Mouse (Mus musculus) lung, postnatal 0 days (tissue): ENCODE measurements around the gene Prdm5. TPM values are rescaled to one million over a fixed set of nuclear protein-coding genes. Genes with fewer than 3 reads are reported as not detected.

ENCODE experiments used
- ATAC-seq: fragments of 200-750 bp; cut with Nextera tagmentation; 2 replicates; pipeline ENCODE4 v1.8.0; 2017; ENCODE audit warnings: moderate library complexity
- DNase-seq: peaks from one replicate; pipeline ENCODE4 v3.0.0-alpha.2; 2016; ENCODE audit warnings: low spot score
- H3K27ac ChIP-seq: fragments of 300-500 bp; sonication (generic); 2 replicates; pipeline ENCODE4 v1.5.1; 2014; ENCODE audit warnings: antibody characterized with exemption, mild to moderate bottlenecking, low read length, mixed read lengths
- H3K27me3 ChIP-seq: fragments of 300-500 bp; sonication (generic); replicated peaks from 2 replicates; pipeline ENCODE4 v1.6.1; 2014; ENCODE audit warnings: low read length, mixed read lengths; ENCODE audit not compliant: insufficient read depth
- H3K36me3 ChIP-seq: fragments of 300-500 bp; sonication (generic); 2 replicates; pipeline ENCODE4 v1.6.1; 2014; ENCODE audit warnings: low read length, mixed read lengths; ENCODE audit not compliant: insufficient read depth
- H3K4me1 ChIP-seq: fragments of 300-500 bp; sonication (generic); 2 replicates; pipeline ENCODE4 v1.6.1; 2014; ENCODE audit warnings: antibody characterized with exemption, low read depth, low read length, mixed read lengths; ENCODE audit not compliant: insufficient read depth
- H3K4me2 ChIP-seq: fragments of 300-500 bp; sonication (generic); replicated peaks from 2 replicates; pipeline ENCODE4 v1.6.1; 2014; ENCODE audit warnings: low read depth, mild to moderate bottlenecking, low read length, moderate library complexity, mixed read lengths
- H3K4me3 ChIP-seq: fragments of 300-500 bp; sonication (generic); 2 replicates; pipeline ENCODE4 v1.5.1; 2014; ENCODE audit warnings: low read depth, low read length
- H3K9ac ChIP-seq: fragments of 300-500 bp; sonication (generic); replicated peaks from 2 replicates; pipeline ENCODE4 v1.6.1; 2014; ENCODE audit warnings: low read depth, mild to moderate bottlenecking
- H3K9me3 ChIP-seq: fragments of 300-500 bp; sonication (generic); 2 replicates; pipeline ENCODE4 v1.6.1; 2016; ENCODE audit warnings: low read length, mixed read lengths
- CTCF ChIP-seq: IDR thresholded peaks from 2 replicates; pipeline ENCODE4 v1.5.1; 2016; ENCODE audit warnings: antibody characterized with exemption, mild to moderate bottlenecking
- EP300 ChIP-seq: IDR thresholded peaks from 2 replicates; pipeline ENCODE4 v1.6.1; 2016; ENCODE audit warnings: antibody characterized with exemption, mild to moderate bottlenecking, control low read depth
- WGBS: fragments of 180-500 bp; shearing (Covaris S2); extraction: QIAGEN DNeasy Blood & Tissue Kit; methylation state at CpG from one replicate; pipeline ENCODE4 v1.1.7; 2014; 5-methylcytosine and 5-hydroxymethylcytosine counted together
- polyA plus RNA-seq: library from polyadenylated mRNA; unstranded; fragments of >200 nt; fragmentation: Nextera tagmentation; extraction: Ambion mirVana; gene quantifications from 2 replicates; pipeline ENCODE4 v1.2.1, GENCODE M21; 2015

Prdm5 gene
- polyA plus RNA-seq, 1 experiment from 2014 or later, result 9.3 TPM

GRCm38 (mm10) chr6:65842579-65842978 lies 63.8 kb downstream of the Prdm5 start:
- Histone ChIP-seq H3K27me3 (no peaks in the 10 kb centered on the region), H3K4me1 (no peaks in the 10 kb centered on the region), H3K36me3 (no peaks in the 10 kb centered on the region), H3K27ac (no peak overlapping the region), H3K4me3 (no peak overlapping the region), H3K9me3 (no peaks in the 10 kb centered on the region), H3K4me2 (no peak overlapping the region), H3K9ac (no peak overlapping the region)
- WGBS, result 89% methylated on average over 4 of the region's 4 CpGs
- ATAC-seq, result no peak
- no peak for DNase-seq
- no peak for TF ChIP-seq EP300
- TF ChIP-seq CTCF, result no peak

- Histone ChIP-seq H3K27ac (no peak overlapping the region), H3K9me3 (no peaks in the 10 kb centered on the region), H3K9ac (no peak overlapping the region), H3K4me3 (no peak overlapping the region), H3K4me1 (no peaks in the 10 kb centered on the region), H3K36me3 (no peaks in the 10 kb centered on the region), H3K4me2 (no peak overlapping the region), H3K27me3 (no peaks in the 10 kb centered on the region)
- ATAC-seq (no peak), DNase-seq (no peak)
- TF ChIP-seq CTCF (no peak), EP300 (no peak)
- WGBS, result 51% methylated on average over 4 of the region's 4 CpGs
Measured at GRCm38 (mm10) chr6:65849127-65849526, 70.3 kb downstream of the Prdm5 start.

- H3K27me3 ChIP-seq, result no peaks in the 10 kb centered on the region
- H3K4me2 ChIP-seq, result no peak overlapping the region
- no peaks in the 10 kb centered on the region for H3K36me3 ChIP-seq
- H3K4me1 ChIP-seq, result no peaks in the 10 kb centered on the region
- WGBS, result 40% methylated on average over 3 of the region's 3 CpGs
- ATAC-seq, result no peak
- no peak overlapping the region for H3K4me3 ChIP-seq
- no peak overlapping the region for H3K27ac ChIP-seq
- H3K9ac ChIP-seq, result no peak overlapping the region
- TF ChIP-seq CTCF (no peak), EP300 (no peak)
- H3K9me3 ChIP-seq, result no peaks in the 10 kb centered on the region
- DNase-seq, result peak; percentile 14
Measured at GRCm38 (mm10) chr6:65849687-65850086, 70.9 kb downstream of the Prdm5 start.

- ATAC-seq (no peak), DNase-seq (no peak)
- H3K4me3 ChIP-seq, result no peak overlapping the region
- no peak overlapping the region for H3K27ac ChIP-seq
- H3K4me1 ChIP-seq, result peaks cover 3% of the 10 kb centered on the region; the same call in 1 of the 2 replicates
- H3K4me2 ChIP-seq, result no peak overlapping the region
- no peaks in the 10 kb centered on the region for H3K36me3 ChIP-seq
- H3K9me3 ChIP-seq, result no peaks in the 10 kb centered on the region
- WGBS, result 91% methylated on average over 3 of the region's 3 CpGs
- no peak overlapping the region for H3K9ac ChIP-seq
- no peak for TF ChIP-seq EP300
- no peak for TF ChIP-seq CTCF
- H3K27me3 ChIP-seq, result no peaks in the 10 kb centered on the region
Measured at GRCm38 (mm10) chr6:65850221-65850620, 71.4 kb downstream of the Prdm5 start.

- no peak for TF ChIP-seq CTCF
- TF ChIP-seq EP300, result no peak
- Histone ChIP-seq H3K36me3 (no peaks in the 10 kb centered on the region), H3K27ac (no peak overlapping the region), H3K9me3 (no peaks in the 10 kb centered on the region), H3K4me1 (peaks cover 3% of the 10 kb centered on the region; the same call in 1 of the 2 replicates), H3K4me2 (no peak overlapping the region), H3K9ac (no peak overlapping the region), H3K27me3 (no peaks in the 10 kb centered on the region), H3K4me3 (no peak overlapping the region)
- no peak for ATAC-seq
- WGBS, result 64% methylated on average over 3 of the region's 3 CpGs
- DNase-seq, result no peak
Measured at GRCm38 (mm10) chr6:65854020-65854419, 75.2 kb downstream of the Prdm5 start.

- Histone ChIP-seq H3K36me3 (no peaks in the 10 kb centered on the region), H3K27me3 (no peaks in the 10 kb centered on the region), H3K4me1 (peaks cover 3% of the 10 kb centered on the region; the same call in 1 of the 2 replicates), H3K9ac (no peak overlapping the region), H3K9me3 (no peaks in the 10 kb centered on the region), H3K4me2 (no peak overlapping the region), H3K4me3 (no peak overlapping the region), H3K27ac (peak overlapping the region; percentile 15; the same call in 1 of the 2 replicates)
- DNase-seq, result peak; percentile 53
- ATAC-seq, result peak; percentile 58
- TF ChIP-seq CTCF (no peak), EP300 (no peak)
- WGBS, result 69% methylated on average over 4 of the region's 4 CpGs
Measured at GRCm38 (mm10) chr6:65854585-65854984, 75.8 kb downstream of the Prdm5 start.

- ATAC-seq (no peak), DNase-seq (no peak)
- 93% methylated on average over 5 of the region's 5 CpGs for whole genome bisulfite sequencing
Measured at GRCm38 (mm10) chr6:65860609-65861008, 81.8 kb downstream of the Prdm5 start.

More at GRCm38 (mm10) chr6:65860609-65861008, 81.8 kb downstream of the Prdm5 start:
- Histone ChIP-seq H3K4me3 (no peak overlapping the region), H3K4me1 (no peaks in the 10 kb centered on the region), H3K36me3 (no peaks in the 10 kb centered on the region), H3K27me3 (no peaks in the 10 kb centered on the region), H3K9me3 (no peaks in the 10 kb centered on the region), H3K27ac (no peak overlapping the region), H3K4me2 (no peak overlapping the region), H3K9ac (no peak overlapping the region)
- TF ChIP-seq CTCF, result no peak
- TF ChIP-seq EP300, result no peak
